Comparison of ENCODE assay signal across 19 mouse cellular contexts in the genomic region with DNA sequence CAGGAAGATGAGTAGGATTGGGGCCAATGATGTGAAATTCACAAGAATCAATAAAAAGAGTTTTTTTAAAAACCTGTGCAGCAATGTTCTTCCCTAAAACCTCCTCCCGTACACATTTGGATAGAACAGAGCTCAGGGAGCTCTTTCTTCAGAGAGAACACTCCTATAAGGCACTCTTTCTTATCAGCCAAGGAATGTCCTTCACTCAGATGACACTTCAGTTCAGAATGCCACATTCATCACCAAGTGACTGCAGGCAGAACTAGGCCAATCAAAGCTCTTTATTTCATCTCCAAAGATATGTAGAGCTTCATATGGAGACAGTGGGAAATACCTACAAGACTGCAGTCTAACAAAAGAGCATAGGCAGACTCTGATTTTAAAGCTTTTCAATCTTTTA.
DNase-seq lines count a peak whose midpoint lies in the region; ATAC-seq lines count a peak whose summit lies in the region.
"Had no signal": no experiment of that assay in that cellular context is flagged by ENCODE, and none has a peak within 500 bp of the region (broad histone marks: within the 10 kb centered on the region; RNA-seq: fewer than 3 reads in every experiment).

No protein-coding gene starts in this region.

- H3K27ac ChIP-seq in heart, embryonic 10.5 days = peak overlapping the region; percentile 29; the same call in 1 of the 2 replicates
- 0 out of 2 replicates have a peak overlapping the region, but pooled peaks have one; percentile 17 for H3K27ac ChIP-seq in lung, embryonic 15.5 days
- H3K27ac ChIP-seq: forebrain, embryonic 10.5 days; forebrain, embryonic 13.5 days; heart, embryonic 13.5 days; hindbrain, embryonic 12.5 days; hindbrain, embryonic 15.5 days had no signal

- intact Hi-C loops in heart, postnatal 10 days (cut with DNase I) = no loop called here

- no peak overlapping the region for H3K9ac ChIP-seq in lung, embryonic 15.5 days
- H3K9ac ChIP-seq: forebrain, embryonic 13.5 days; heart, embryonic 13.5 days; hindbrain, embryonic 12.5 days; hindbrain, embryonic 15.5 days had no signal

- H3K4me2 ChIP-seq in lung, embryonic 15.5 days = no peak overlapping the region
- H3K4me2 ChIP-seq: forebrain, embryonic 13.5 days; heart, embryonic 13.5 days; hindbrain, embryonic 12.5 days; hindbrain, embryonic 15.5 days had no signal

- 26% methylated on average over 1 of the region's 1 CpGs for WGBS in heart, embryonic 10.5 days
- WGBS in lung, embryonic 15.5 days = 33% methylated on average over 1 of the region's 1 CpGs

- peaks cover 23% of the 10 kb centered on the region for H3K36me3 ChIP-seq in heart, embryonic 10.5 days
- peaks cover 8% of the 10 kb centered on the region for H3K36me3 ChIP-seq in lung, embryonic 15.5 days

- H3K4me3 ChIP-seq in heart, embryonic 10.5 days = no peak overlapping the region
- H3K4me3 ChIP-seq in lung, embryonic 15.5 days = no peak overlapping the region
- H3K4me3 ChIP-seq: forebrain, embryonic 10.5 days; forebrain, embryonic 13.5 days; heart, embryonic 13.5 days; hindbrain, embryonic 12.5 days; hindbrain, embryonic 15.5 days had no signal

- no peaks in the 10 kb centered on the region for H3K27me3 ChIP-seq in heart, embryonic 10.5 days (ENCODE audit: insufficient read depth, poor library complexity, severe bottlenecking)
- no peaks in the 10 kb centered on the region for H3K27me3 ChIP-seq in lung, embryonic 15.5 days
- H3K27me3 ChIP-seq: forebrain, embryonic 13.5 days; heart, embryonic 13.5 days; hindbrain, embryonic 12.5 days; hindbrain, embryonic 15.5 days had no signal

- ATAC-seq in lung, embryonic 15.5 days (ENCODE audit: borderline replicate concordance, extremely low read depth, low FRiP score, low TSS enrichment) = peak; percentile 42; the same call in 1 of the 2 replicates
- ATAC-seq: CD4-positive, CD25-positive, alpha-beta regulatory T cell, adult 4 months; forebrain, embryonic 13.5 days; forebrain, embryonic 16.5 days had no signal

- no peak for DNase-seq in heart, embryonic 10.5 days (ENCODE audit: low spot score)
- no peak for DNase-seq in heart, postnatal 10 days
- no peak for DNase-seq in lung, postnatal 14 days
- peak; percentile 42 for DNase-seq in lung, postnatal 25 days (ENCODE audit: low spot score)
- DNase-seq in lung, postnatal 36 days = peak; percentile 45
- DNase-seq: adrenal gland, postnatal 10 days; cerebellum, adult 11-12 months; cerebellum, adult 9-10 months; cerebellum, postnatal 14 days; gastrocnemius, postnatal 10 days; gastrocnemius, postnatal 36 days had no signal

- H3K4me1 ChIP-seq in heart, embryonic 10.5 days = peaks cover 11% of the 10 kb centered on the region; the same call in 1 of the 2 replicates
- no peaks in the 10 kb centered on the region for H3K4me1 ChIP-seq in lung, embryonic 15.5 days
- H3K4me1 ChIP-seq: forebrain, embryonic 10.5 days; forebrain, embryonic 13.5 days; hindbrain, embryonic 12.5 days; hindbrain, embryonic 15.5 days had no signal

- no peaks in the 10 kb centered on the region for H3K9me3 ChIP-seq in heart, embryonic 10.5 days
- H3K9me3 ChIP-seq in lung, embryonic 15.5 days = no peaks in the 10 kb centered on the region
- H3K9me3 ChIP-seq: forebrain, embryonic 10.5 days; forebrain, embryonic 13.5 days; heart, embryonic 13.5 days; hindbrain, embryonic 12.5 days; hindbrain, embryonic 15.5 days had no signal

Comparison
In these comparisons a context has a peak if more than half of its experiments do, and no peak if none do; other contexts are left out.
1. DNase-seq: peak in lung, postnatal 25 days (single experiment) and lung, postnatal 36 days (single experiment); none in heart, embryonic 10.5 days (single experiment), heart, postnatal 10 days (0 of 2) and lung, postnatal 14 days (single experiment).